Mouse (Mus musculus) intestine, embryonic 16.5 days (tissue): Measurements from ENCODE around the gene Ttc7. TPM values are rescaled to one million over a fixed set of nuclear protein-coding genes. Genes with fewer than 3 reads are reported as not detected.

ENCODE experiments used
- polyA plus RNA-seq: library from polyadenylated mRNA; unstranded; fragments of >200 nt; fragmentation: Nextera tagmentation; extraction: Ambion mirVana; gene quantifications from 2 replicates; pipeline ENCODE4 v1.2.1, GENCODE M21; 2015

Gene Ttc7
- polyA plus RNA-seq, 1 experiment from 2014 or later: 21.7 TPM

Other genes with a start within 250 kb of the Ttc7 start
- gene Socs5, start 175.2 kb upstream of the Ttc7 start, polyA plus RNA-seq: 5.3 and 5.9 TPM in 2 replicates
- gene Mcfd2, start 17.0 kb upstream of the Ttc7 start, polyA plus RNA-seq: 150 and 184 TPM in 2 replicates
- not detected in 2 replicates for gene Stpg4, start 144.9 kb downstream of the Ttc7 start, polyA plus RNA-seq
- 1,041 and 1,116 TPM in 2 replicates for gene Calm2, start 164.0 kb downstream of the Ttc7 start, polyA plus RNA-seq